Mouse (Mus musculus) midbrain, embryonic 15.5 days (tissue): ENCODE results near the gene Ptgr2. TPM values are rescaled to one million over a fixed set of nuclear protein-coding genes. Genes with fewer than 3 reads are reported as not detected.
"Not testable (repeated sequence)": the region's sequence is repeated elsewhere in the genome, so short reads cannot be mapped to it uniquely, and the experiment has no call there.

Source experiments
- ATAC-seq: fragments of 200-750 bp; cut with Nextera tagmentation; replicated peaks from 2 replicates; pipeline ENCODE4 v1.8.0; 2017; ENCODE audit warnings: moderate TSS enrichment
- H3K27ac ChIP-seq: fragments of 300-500 bp; sonication (generic); 2 replicates; pipeline ENCODE4 v1.5.1; 2015; ENCODE audit warnings: mild to moderate bottlenecking, inconsistent platforms
- H3K27me3 ChIP-seq: fragments of 300-500 bp; sonication (generic); replicated peaks from 2 replicates; pipeline ENCODE4 v1.6.1; 2015; ENCODE audit warnings: inconsistent platforms
- H3K36me3 ChIP-seq: fragments of 300-500 bp; sonication (generic); replicated peaks from 2 replicates; pipeline ENCODE4 v1.6.1; 2015; ENCODE audit warnings: inconsistent platforms
- H3K4me1 ChIP-seq: fragments of 300-500 bp; sonication (generic); 2 replicates; pipeline ENCODE4 v1.6.1; 2015; ENCODE audit warnings: inconsistent platforms
- H3K4me2 ChIP-seq: fragments of 300-500 bp; sonication (generic); 2 replicates; pipeline ENCODE4 v1.6.1; 2015; ENCODE audit warnings: inconsistent platforms, mild to moderate bottlenecking, moderate library complexity
- H3K4me3 ChIP-seq: fragments of 300-500 bp; sonication (generic); 2 replicates; pipeline ENCODE4 v1.5.1; 2015; ENCODE audit warnings: mild to moderate bottlenecking, inconsistent platforms
- H3K9ac ChIP-seq: fragments of 300-500 bp; sonication (generic); 2 replicates; pipeline ENCODE4 v1.6.1; 2015; ENCODE audit warnings: mild to moderate bottlenecking, inconsistent platforms
- H3K9me3 ChIP-seq: fragments of 300-500 bp; sonication (generic); 2 replicates; pipeline ENCODE4 v1.6.1; 2016; ENCODE audit warnings: inconsistent platforms
- WGBS: fragments of 180-500 bp; shearing (Covaris S2); methylation state at CpG from one replicate; pipeline ENCODE4 v1.1.7; 2015; ENCODE audit warnings: mixed read lengths; 5-methylcytosine and 5-hydroxymethylcytosine counted together
- polyA plus RNA-seq: library from polyadenylated mRNA; unstranded; fragments of >200 nt; fragmentation: Nextera tagmentation; extraction: Ambion mirVana; gene quantifications from 2 replicates; pipeline ENCODE4 v1.2.1, GENCODE M21; 2015

Ptgr2 gene
- polyA plus RNA-seq, 1 experiment from 2014 or later = 16.6 TPM

DNA sequence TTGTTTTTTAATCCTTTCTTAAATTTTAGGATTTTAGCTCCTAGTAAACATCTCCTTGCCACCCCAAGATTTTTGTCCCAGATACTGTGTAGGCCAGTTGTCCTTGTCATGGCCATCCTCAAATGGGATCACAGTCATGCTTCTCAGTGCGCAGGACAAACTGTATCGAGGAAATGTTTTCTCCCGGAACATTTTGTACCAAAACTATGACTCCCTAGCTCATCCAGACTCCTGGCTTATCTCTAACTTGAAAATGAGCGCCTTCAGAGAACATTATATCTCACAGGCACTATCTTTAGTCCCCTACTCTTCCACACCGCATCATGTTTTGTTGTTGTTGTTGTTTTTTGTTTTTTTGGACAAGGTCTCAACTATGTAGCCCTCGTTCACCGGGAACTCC is 31.0 kb downstream of the Ptgr2 start:
- no peaks in the 10 kb centered on the region for H3K27me3 ChIP-seq

DNA sequence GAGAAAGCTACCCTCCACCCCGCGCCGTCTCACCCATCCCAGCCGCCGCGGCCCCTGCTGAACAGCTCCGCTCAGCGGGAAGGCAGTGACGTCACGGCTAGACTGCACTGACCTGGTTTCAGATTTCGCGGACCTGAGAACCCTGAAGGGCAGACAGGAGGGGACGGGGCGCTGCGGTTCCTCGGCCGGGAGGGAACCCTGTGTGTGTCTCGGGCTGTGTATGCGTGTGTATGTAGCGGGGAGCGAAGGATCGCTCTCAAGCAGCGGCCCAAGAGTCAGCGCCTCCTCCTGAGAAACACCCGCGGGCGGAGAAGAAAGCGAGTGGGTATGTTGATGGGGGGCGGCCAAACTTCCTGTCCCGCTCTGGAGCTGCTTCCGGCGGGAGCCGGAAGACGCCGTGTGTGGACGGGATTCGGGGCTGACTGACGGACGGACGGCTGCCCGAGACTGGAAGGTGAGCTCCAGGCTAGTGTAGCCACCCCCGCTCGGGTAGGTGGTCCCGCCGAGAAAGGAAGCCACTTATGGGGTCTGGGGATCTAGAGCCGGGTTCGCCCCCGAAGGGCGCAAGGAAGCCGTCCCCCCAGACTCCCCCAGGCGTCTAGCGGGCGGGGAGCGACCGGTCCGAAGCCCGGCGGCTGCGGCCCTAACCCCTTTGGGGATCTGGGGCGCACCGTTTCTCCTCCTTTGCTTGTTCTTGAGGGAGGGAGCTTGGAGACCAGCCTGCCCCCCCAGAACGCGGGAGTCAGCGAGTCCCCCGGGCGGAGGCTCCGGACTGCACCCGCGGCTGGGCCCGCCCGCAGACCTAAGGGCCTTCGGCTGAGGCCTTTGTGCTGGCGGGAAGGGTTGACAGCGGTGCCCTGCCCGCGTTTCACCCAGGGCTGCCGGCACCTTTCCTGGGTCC is 31.9 kb downstream of the Ptgr2 start, which contains the start of gene Zfp410:
Gene Zfp410 (plus strand): TSS at position 132 of the 901 bp plus-strand sequence.
- WGBS = under 1% methylated on average over 77 of the region's 77 CpGs
- Histone ChIP-seq H3K9me3 (no peaks in the 10 kb centered on the region), H3K4me1 (peaks cover 29% of the 10 kb centered on the region), H3K27me3 (no peaks in the 10 kb centered on the region), H3K9ac (peak within 1 kb of the TSS; percentile 87), H3K4me3 (peak within 1 kb of the TSS; percentile 75), H3K4me2 (peak within 1 kb of the TSS; percentile 82), H3K36me3 (no peaks in the 10 kb centered on the region), H3K27ac (peak within 1 kb of the TSS; percentile 93)
- ATAC-seq = peak; percentile 95

More for the DNA sequence above, 31.0 kb downstream of the Ptgr2 start:
- Histone ChIP-seq H3K36me3 (no peaks in the 10 kb centered on the region), H3K27ac (peak overlapping the region; percentile 93; the same call in 1 of the 2 replicates), H3K9ac (peak overlapping the region; percentile 87), H3K9me3 (no peaks in the 10 kb centered on the region), H3K4me2 (peak overlapping the region; percentile 82), H3K4me1 (peaks cover 29% of the 10 kb centered on the region), H3K4me3 (peak overlapping the region; percentile 75)
- 42% methylated on average over 7 of the region's 7 CpGs for WGBS
- 0 out of 2 replicates have a peak, but pooled peaks have one; percentile 21 for ATAC-seq

- no peak for ATAC-seq
- H3K36me3 ChIP-seq = peaks cover 26% of the 10 kb centered on the region
- H3K27me3 ChIP-seq = no peaks in the 10 kb centered on the region
- H3K9ac ChIP-seq = no peak overlapping the region
- 87% methylated on average over 4 of the region's 4 CpGs for WGBS
- H3K4me3 ChIP-seq = no peak overlapping the region
- H3K4me1 ChIP-seq = no peaks in the 10 kb centered on the region
- no peak overlapping the region for H3K27ac ChIP-seq
- H3K4me2 ChIP-seq = no peak overlapping the region
- H3K9me3 ChIP-seq = no peaks in the 10 kb centered on the region
Measured at GRCm38 (mm10) chr12:84327111-84327512, 42.1 kb downstream of the Ptgr2 start.

- ATAC-seq = no peak
- 94% methylated on average over 11 of the region's 11 CpGs for WGBS
- no peaks in the 10 kb centered on the region for H3K27me3 ChIP-seq
- no peak overlapping the region for H3K4me3 ChIP-seq
- H3K9me3 ChIP-seq = no peaks in the 10 kb centered on the region
- no peak overlapping the region for H3K27ac ChIP-seq
- H3K9ac ChIP-seq = no peak overlapping the region
- H3K4me1 ChIP-seq = no peaks in the 10 kb centered on the region
- H3K4me2 ChIP-seq = no peak overlapping the region
- H3K36me3 ChIP-seq = peaks cover 63% of the 10 kb centered on the region
Measured at GRCm38 (mm10) chr12:84336963-84337625, 52.1 kb downstream of the Ptgr2 start.

- no peaks in the 10 kb centered on the region for H3K4me1 ChIP-seq
- ATAC-seq = no peak
- no peak overlapping the region for H3K4me3 ChIP-seq
- peaks cover 45% of the 10 kb centered on the region for H3K36me3 ChIP-seq
- no peak overlapping the region for H3K27ac ChIP-seq
- no peak overlapping the region for H3K4me2 ChIP-seq
- H3K9ac ChIP-seq = no peak overlapping the region
- 35% methylated on average over 2 of the region's 2 CpGs for WGBS
- no peaks in the 10 kb centered on the region for H3K27me3 ChIP-seq
- no peaks in the 10 kb centered on the region for H3K9me3 ChIP-seq
Measured at GRCm38 (mm10) chr12:84347192-84347591, 62.2 kb downstream of the Ptgr2 start.

DNA sequence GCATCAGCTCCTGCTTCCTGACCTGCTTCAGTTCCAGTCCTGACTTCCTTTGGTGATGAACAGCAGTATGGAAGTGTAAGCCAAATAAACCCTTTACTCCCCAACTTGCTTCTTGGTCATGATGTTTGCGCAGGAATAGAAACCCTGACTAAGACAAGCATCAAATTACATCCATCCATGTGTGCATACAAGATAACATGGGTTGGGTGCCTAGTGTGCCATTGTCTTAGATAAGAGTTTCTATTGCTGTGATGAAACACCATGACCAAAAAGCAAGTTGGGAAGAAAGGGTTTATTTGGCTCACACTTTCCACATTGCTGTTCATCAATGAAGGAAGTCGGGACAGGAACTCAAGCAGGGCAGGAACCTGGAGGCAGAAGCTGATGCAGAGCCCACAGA is 73.7 kb downstream of the Ptgr2 start:
- not testable (repeated sequence) for H3K27ac ChIP-seq, H3K27me3 ChIP-seq, H3K9ac ChIP-seq, H3K4me2 ChIP-seq, ATAC-seq, H3K4me3 ChIP-seq, H3K9me3 ChIP-seq
- Histone ChIP-seq H3K4me1 (peaks cover 28% of the 10 kb centered on the region), H3K36me3 (peaks cover 27% of the 10 kb centered on the region)
- 86% methylated on average over 2 of the region's 2 CpGs for WGBS

DNA sequence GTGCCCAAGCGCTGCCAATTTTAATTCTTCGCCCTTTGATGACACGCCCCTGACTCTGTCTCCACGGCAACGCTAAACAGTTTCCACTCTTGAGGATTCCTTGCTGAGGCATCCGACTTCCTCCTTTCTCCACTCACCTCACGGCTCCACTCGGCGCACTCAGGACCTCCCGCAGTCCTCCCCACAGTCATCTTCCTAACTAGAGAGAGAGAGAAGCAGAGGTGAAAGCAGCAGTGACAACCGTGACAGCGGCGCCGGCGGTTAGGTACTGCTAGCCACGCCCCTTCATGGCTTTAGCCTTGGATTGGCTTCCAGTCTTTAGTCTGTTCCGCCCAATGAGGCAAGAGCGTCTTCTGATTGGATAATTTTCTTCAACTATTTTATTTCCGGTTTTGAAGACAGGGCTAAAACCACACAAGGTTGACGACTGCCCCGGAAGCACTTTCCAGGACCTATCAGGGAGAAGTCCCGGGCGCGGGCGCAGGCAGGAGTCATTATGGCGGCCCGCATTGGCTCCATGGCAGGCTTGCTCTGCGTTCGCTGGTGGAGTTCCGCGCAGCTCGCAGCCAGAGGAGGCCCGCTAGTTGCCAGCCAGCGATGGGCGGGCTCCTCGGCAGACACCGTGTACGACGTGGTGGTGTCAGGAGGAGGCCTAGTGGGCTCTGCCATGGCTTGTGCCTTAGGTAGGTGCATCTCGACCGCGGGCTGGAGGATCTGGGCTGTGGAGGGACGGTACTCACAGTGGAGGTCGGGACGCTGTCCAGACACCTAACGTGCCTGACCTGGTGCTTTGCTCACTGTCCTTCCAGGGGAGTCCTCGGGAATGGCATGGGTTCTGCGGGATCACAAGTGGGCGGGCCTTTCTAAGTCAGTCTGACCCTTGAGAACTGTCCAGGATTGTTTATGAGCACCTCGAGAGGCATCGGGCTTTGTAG is 76.8 kb downstream of the Ptgr2 start, which contains the start of the genes Coq6 and Fam161b:
Gene Coq6 (plus strand): TSS at position 103 of the 935 bp plus-strand sequence.
Gene Fam161b (minus strand): TSS at position 279 of the 935 bp plus-strand sequence.
- Histone ChIP-seq H3K36me3 (peaks cover 7% of the 10 kb centered on the region), H3K27ac (peak within 1 kb of the TSS; percentile 81), H3K9me3 (no peaks in the 10 kb centered on the region), H3K9ac (peak within 1 kb of the TSS; percentile 83), H3K4me2 (peak within 1 kb of the TSS; percentile 70), H3K4me3 (peak within 1 kb of the TSS; percentile 87), H3K4me1 (peaks cover 32% of the 10 kb centered on the region), H3K27me3 (no peaks in the 10 kb centered on the region)
- ATAC-seq = peak; percentile 99
- WGBS = under 1% methylated on average over 51 of the region's 51 CpGs

GRCm38 (mm10) chr12:84362872-84363271 is 77.8 kb downstream of the Ptgr2 start:
- no peak overlapping the region for H3K9ac ChIP-seq
- H3K36me3 ChIP-seq = peaks cover under 1% of the 10 kb centered on the region; the same call in 1 of the 2 replicates
- WGBS = 80% methylated on average over 2 of the region's 2 CpGs
- no peaks in the 10 kb centered on the region for H3K9me3 ChIP-seq
- H3K4me3 ChIP-seq = peak overlapping the region; percentile 87
- H3K27me3 ChIP-seq = no peaks in the 10 kb centered on the region
- H3K27ac ChIP-seq = no peak overlapping the region
- H3K4me1 ChIP-seq = peaks cover 32% of the 10 kb centered on the region
- ATAC-seq = no peak
- H3K4me2 ChIP-seq = peak overlapping the region; percentile 70

DNA sequence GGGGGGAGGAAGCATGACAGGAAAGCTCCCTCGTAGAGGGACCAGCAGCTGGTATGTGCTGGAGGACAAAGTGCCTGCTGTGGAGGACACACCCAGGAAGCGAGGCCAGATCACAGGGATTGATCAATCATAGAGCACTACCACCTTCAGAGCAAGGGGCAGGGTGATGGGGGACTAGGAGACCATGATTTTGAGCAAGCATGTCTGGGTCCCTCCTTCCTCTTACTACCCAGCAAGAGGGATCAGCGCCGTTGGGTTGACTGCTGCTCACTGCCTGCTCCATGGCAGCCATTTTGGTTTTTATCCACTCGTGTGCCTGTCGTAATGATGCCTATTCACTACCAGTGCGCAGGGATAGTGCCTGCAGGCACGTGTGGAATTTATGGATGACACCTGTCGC is 79.3 kb downstream of the Ptgr2 start:
- Histone ChIP-seq H3K36me3 (peaks cover 13% of the 10 kb centered on the region; the same call in 1 of the 2 replicates), H3K4me2 (no peak overlapping the region), H3K27ac (no peak overlapping the region), H3K4me1 (peaks cover 32% of the 10 kb centered on the region), H3K9me3 (no peaks in the 10 kb centered on the region), H3K9ac (no peak overlapping the region), H3K4me3 (no peak overlapping the region), H3K27me3 (no peaks in the 10 kb centered on the region)
- WGBS = 89% methylated on average over 9 of the region's 9 CpGs
- no peak for ATAC-seq

DNA sequence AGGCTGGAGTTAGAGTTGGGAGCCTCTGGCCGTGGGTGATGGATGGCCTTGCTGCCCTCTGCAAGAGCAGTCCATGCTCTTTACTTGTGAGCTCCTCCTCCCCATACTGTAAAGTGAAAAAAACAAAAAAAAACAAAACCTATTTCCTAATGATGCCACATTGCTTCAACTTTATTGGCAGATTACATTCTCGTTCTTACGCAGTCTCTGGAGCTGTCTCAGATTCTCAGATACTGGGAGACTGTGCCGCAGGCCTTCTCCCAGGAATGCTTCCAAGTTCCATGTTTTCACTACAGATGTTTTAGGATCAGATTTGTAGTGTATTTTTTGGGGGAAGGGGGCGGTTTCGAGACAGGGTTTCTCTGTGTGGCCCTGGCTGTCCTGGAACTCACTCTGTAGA is 80.1 kb downstream of the Ptgr2 start:
- H3K9ac ChIP-seq = no peak overlapping the region
- no peaks in the 10 kb centered on the region for H3K27me3 ChIP-seq
- peaks cover 18% of the 10 kb centered on the region for H3K36me3 ChIP-seq
- no peak overlapping the region for H3K4me3 ChIP-seq
- ATAC-seq = no peak
- no peaks in the 10 kb centered on the region for H3K9me3 ChIP-seq
- H3K4me1 ChIP-seq = peaks cover 28% of the 10 kb centered on the region
- WGBS = 94% methylated on average over 6 of the region's 6 CpGs
- no peak overlapping the region for H3K4me2 ChIP-seq
- no peak overlapping the region for H3K27ac ChIP-seq
